Mouse (Mus musculus) MEL (cell line): ENCODE data around the gene Pknox2.

Experiments used
- CTCF ChIP-seq, 3 experiments: IDR thresholded peaks in 2 of 3; conservative IDR thresholded peaks in 1 of 3; 2 replicates each; pipeline ENCODE4 v1.5.1; 2011 to 2012; ENCODE audit warnings: low read length in 3 of 3, low read depth in 2 of 3, mild to moderate bottlenecking in 2 of 3, improper control_type of control experiment in 1 of 3, inconsistent platforms in 1 of 3, mixed read lengths in 1 of 3, moderate library complexity in 1 of 3; ENCODE audit not compliant: control insufficient read depth in 1 of 3, insufficient read depth in 1 of 3, poor library complexity in 1 of 3, severe bottlenecking in 1 of 3
- HCFC1 ChIP-seq: IDR thresholded peaks from 2 replicates; pipeline ENCODE4 v1.6.1; 2012; ENCODE audit warnings: low read depth, mild to moderate bottlenecking, inconsistent platforms, low read length, improper control_type of control experiment, moderate library complexity
- POLR2A ChIP-seq, 2 experiments: IDR thresholded peaks; 2 replicates each; pipeline ENCODE4 v1.6.1; 2011 to 2012; ENCODE audit warnings: low read length in 2 of 2, mild to moderate bottlenecking in 2 of 2, control low read depth in 1 of 2, improper control_type of control experiment in 1 of 2, low read depth in 1 of 2, moderate library complexity in 1 of 2; ENCODE audit not compliant: control insufficient read depth in 1 of 2, insufficient read depth in 1 of 2, poor library complexity in 1 of 2

- TF ChIP-seq POLR2A (IDR thresholded peaks at IDR 0.05; ENCODE audit: control insufficient read depth in 1 of 2, insufficient read depth in 1 of 2, low read depth in 1 of 2, low read length in 2 of 2, poor library complexity in 1 of 2) = no peak
- TF ChIP-seq HCFC1 = no peak
- TF ChIP-seq CTCF (IDR thresholded peaks at IDR 0.05 in 2 of 3, conservative IDR thresholded peaks at IDR 0.05 in 1 of 3; ENCODE audit: control insufficient read depth in 1 of 3, insufficient read depth in 1 of 3, low read depth in 2 of 3, low read length in 3 of 3, poor library complexity in 1 of 3, severe bottlenecking in 1 of 3) = no peak
Measured at GRCm38 (mm10) chr9:37146353-37146602, 929 bp downstream of the Pknox2 start.
